Mouse (Mus musculus) neural tube, embryonic 15.5 days (tissue): Measurements from ENCODE around the gene Olfr549. TPM values are rescaled to one million over a fixed set of nuclear protein-coding genes. Genes with fewer than 3 reads are reported as not detected.
A peak's percentile ranks its signal among the peaks of the same experiment; 100 is the strongest.

ENCODE experiments used
- ATAC-seq: fragments of 200-750 bp; cut with Nextera tagmentation; 2 replicates; pipeline ENCODE4 v1.8.0; 2017; ENCODE audit warnings: mild to moderate bottlenecking, moderate TSS enrichment, moderate library complexity; ENCODE audit not compliant: low FRiP score
- H3K27ac ChIP-seq: fragments of 300-500 bp; sonication (generic); replicated peaks from 2 replicates; pipeline ENCODE4 v1.5.1; 2015; ENCODE audit warnings: mild to moderate bottlenecking, inconsistent platforms
- H3K27me3 ChIP-seq: fragments of 300-500 bp; sonication (generic); replicated peaks from 2 replicates; pipeline ENCODE4 v1.6.1; 2015; ENCODE audit warnings: inconsistent platforms
- H3K36me3 ChIP-seq: fragments of 300-500 bp; sonication (generic); 2 replicates; pipeline ENCODE4 v1.6.1; 2015; ENCODE audit warnings: inconsistent platforms
- H3K4me1 ChIP-seq: fragments of 300-500 bp; sonication (generic); 2 replicates; pipeline ENCODE4 v1.6.1; 2015; ENCODE audit warnings: inconsistent platforms
- H3K4me2 ChIP-seq: fragments of 300-500 bp; sonication (generic); 2 replicates; pipeline ENCODE4 v1.6.1; 2015; ENCODE audit warnings: inconsistent platforms, mild to moderate bottlenecking, moderate library complexity
- H3K4me3 ChIP-seq: fragments of 300-500 bp; sonication (generic); replicated peaks from 2 replicates; pipeline ENCODE4 v1.5.1; 2015; ENCODE audit warnings: mild to moderate bottlenecking, inconsistent platforms
- H3K9ac ChIP-seq: fragments of 300-500 bp; sonication (generic); replicated peaks from 2 replicates; pipeline ENCODE4 v1.6.1; 2015; ENCODE audit warnings: mild to moderate bottlenecking, inconsistent platforms
- H3K9me3 ChIP-seq: fragments of 300-500 bp; sonication (generic); replicated peaks from 2 replicates; pipeline ENCODE4 v1.6.1; 2016; ENCODE audit warnings: inconsistent platforms
- WGBS: fragments of 180-500 bp; shearing (Covaris S2); methylation state at CpG from one replicate; pipeline ENCODE4 v1.1.7; 2015; ENCODE audit warnings: mixed read lengths; 5-methylcytosine and 5-hydroxymethylcytosine counted together
- polyA plus RNA-seq: library from polyadenylated mRNA; unstranded; fragments of >200 nt; fragmentation: Nextera tagmentation; extraction: Ambion mirVana; gene quantifications from 2 replicates; pipeline ENCODE4 v1.2.1, GENCODE M21; 2015

Olfr549 gene
- polyA plus RNA-seq = not detected in 2 replicates

GRCm38 (mm10) chr7:102549570-102549969 is at the start of gene Olfr549:
TSS of gene Olfr549 (plus strand) at chr7:102549870.
- no peaks in the 10 kb centered on the region for H3K27me3 ChIP-seq
- no peak within 1 kb of the TSS for H3K9ac ChIP-seq
- no peaks in the 10 kb centered on the region for H3K4me1 ChIP-seq
- no peak within 1 kb of the TSS for H3K4me3 ChIP-seq
- WGBS = 96% methylated on average over 3 of the region's 3 CpGs
- no peak within 1 kb of the TSS for H3K27ac ChIP-seq
- no peaks in the 10 kb centered on the region for H3K36me3 ChIP-seq
- H3K4me2 ChIP-seq = no peak within 1 kb of the TSS
- no peaks in the 10 kb centered on the region for H3K9me3 ChIP-seq
- ATAC-seq = no peak

DNA sequence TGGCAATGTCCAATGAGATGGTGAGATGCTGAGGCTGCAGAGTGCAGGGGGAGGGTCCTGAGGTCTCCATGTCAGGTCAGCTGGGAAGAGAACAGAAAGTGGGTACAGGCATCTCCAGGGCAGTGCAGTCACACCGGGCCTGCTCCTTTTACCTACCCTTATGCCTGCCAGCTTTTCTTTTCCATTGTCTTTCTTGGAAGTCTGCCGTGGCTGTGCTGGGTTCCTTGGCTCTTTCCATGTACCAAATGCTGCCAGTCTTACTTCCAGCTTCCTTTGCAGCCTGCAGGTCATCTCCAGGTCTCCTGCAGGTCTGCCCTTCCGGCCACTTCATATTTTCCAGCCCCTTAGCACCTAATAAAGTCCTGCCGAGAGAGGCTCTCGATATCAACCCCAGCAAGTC is 47.7 kb upstream of the Olfr549 start:
- WGBS = 79% methylated on average over 5 of the region's 5 CpGs
- Histone ChIP-seq H3K27ac (no peak overlapping the region), H3K36me3 (no peaks in the 10 kb centered on the region), H3K27me3 (no peaks in the 10 kb centered on the region), H3K9ac (no peak overlapping the region), H3K4me1 (no peaks in the 10 kb centered on the region), H3K9me3 (no peaks in the 10 kb centered on the region), H3K4me2 (no peak overlapping the region), H3K4me3 (no peak overlapping the region)
- ATAC-seq = no peak

DNA sequence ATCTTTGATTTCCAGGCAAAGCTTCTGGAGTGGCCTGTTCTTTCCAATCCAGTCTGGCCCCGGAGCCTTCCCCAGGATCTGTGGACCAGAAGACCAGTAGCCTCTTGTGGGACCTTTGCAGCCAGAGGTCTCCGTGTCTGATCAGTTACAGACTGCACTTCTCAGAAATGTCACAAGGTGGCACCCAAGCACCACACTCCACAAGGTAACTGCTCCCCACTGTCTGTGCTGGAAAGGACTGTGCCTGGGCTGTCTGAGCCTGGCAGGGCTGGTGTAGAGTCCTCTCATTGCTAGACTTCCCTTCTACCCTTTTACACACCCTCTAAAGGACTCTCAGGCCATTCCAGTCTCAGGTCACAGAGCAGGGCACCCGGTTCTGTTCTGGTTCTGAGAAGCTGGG is 42.8 kb upstream of the Olfr549 start:
- Histone ChIP-seq H3K4me3 (no peak overlapping the region), H3K27ac (no peak overlapping the region), H3K4me2 (no peak overlapping the region), H3K9ac (no peak overlapping the region), H3K27me3 (no peaks in the 10 kb centered on the region), H3K9me3 (no peaks in the 10 kb centered on the region), H3K4me1 (no peaks in the 10 kb centered on the region), H3K36me3 (no peaks in the 10 kb centered on the region)
- peak; percentile 84 for ATAC-seq
- WGBS = 45% methylated on average over 3 of the region's 3 CpGs

GRCm38 (mm10) chr7:102508066-102508465 is 41.6 kb upstream of the Olfr549 start:
- no peak for ATAC-seq
- Histone ChIP-seq H3K27me3 (no peaks in the 10 kb centered on the region), H3K27ac (no peak overlapping the region), H3K4me1 (peaks cover 3% of the 10 kb centered on the region), H3K4me3 (no peak overlapping the region), H3K9ac (no peak overlapping the region), H3K9me3 (no peaks in the 10 kb centered on the region), H3K36me3 (no peaks in the 10 kb centered on the region), H3K4me2 (no peak overlapping the region)
- 91% methylated on average over 9 of the region's 9 CpGs for WGBS

GRCm38 (mm10) chr7:102508666-102509065 is 41.0 kb upstream of the Olfr549 start:
- Histone ChIP-seq H3K4me3 (no peak overlapping the region), H3K9ac (no peak overlapping the region), H3K27ac (no peak overlapping the region), H3K27me3 (peaks cover 2% of the 10 kb centered on the region; the same call in 1 of the 2 replicates), H3K4me2 (no peak overlapping the region), H3K4me1 (peaks cover 8% of the 10 kb centered on the region), H3K9me3 (no peaks in the 10 kb centered on the region), H3K36me3 (no peaks in the 10 kb centered on the region)
- ATAC-seq = no peak
- WGBS = 91% methylated on average over 6 of the region's 6 CpGs

- WGBS = 71% methylated on average over 7 of the region's 7 CpGs
- ATAC-seq = no peak
- peaks cover 9% of the 10 kb centered on the region for H3K4me1 ChIP-seq
- no peak overlapping the region for H3K4me3 ChIP-seq
- H3K27ac ChIP-seq = no peak overlapping the region
- no peaks in the 10 kb centered on the region for H3K36me3 ChIP-seq
- peaks cover 11% of the 10 kb centered on the region for H3K27me3 ChIP-seq
- no peak overlapping the region for H3K9ac ChIP-seq
- no peak overlapping the region for H3K4me2 ChIP-seq
- no peaks in the 10 kb centered on the region for H3K9me3 ChIP-seq
Observed at GRCm38 (mm10) chr7:102509726-102510125, 39.9 kb upstream of the Olfr549 start.

GRCm38 (mm10) chr7:102511927-102512326 is 37.7 kb upstream of the Olfr549 start:
- H3K27ac ChIP-seq = no peak overlapping the region
- H3K36me3 ChIP-seq = no peaks in the 10 kb centered on the region
- peaks cover 11% of the 10 kb centered on the region for H3K27me3 ChIP-seq
- no peak for ATAC-seq
- no peak overlapping the region for H3K4me3 ChIP-seq
- peaks cover 17% of the 10 kb centered on the region for H3K4me1 ChIP-seq
- H3K9me3 ChIP-seq = no peaks in the 10 kb centered on the region
- H3K9ac ChIP-seq = no peak overlapping the region
- H3K4me2 ChIP-seq = no peak overlapping the region
- WGBS = 94% methylated on average over 10 of the region's 10 CpGs

- H3K9me3 ChIP-seq = no peaks in the 10 kb centered on the region
- peaks cover 11% of the 10 kb centered on the region for H3K27me3 ChIP-seq
- WGBS = under 1% methylated on average over 54 of the region's 54 CpGs
- ATAC-seq = peak; percentile 97
- H3K9ac ChIP-seq = peak overlapping the region; percentile 81
- peak overlapping the region; percentile 93 for H3K4me2 ChIP-seq
- peak overlapping the region; percentile 46; the same call in 1 of the 2 replicates for H3K27ac ChIP-seq
- peak overlapping the region; percentile 60 for H3K4me3 ChIP-seq
- no peaks in the 10 kb centered on the region for H3K36me3 ChIP-seq
- peaks cover 19% of the 10 kb centered on the region for H3K4me1 ChIP-seq
Observed at GRCm38 (mm10) chr7:102512814-102513435, 36.7 kb upstream of the Olfr549 start.

GRCm38 (mm10) chr7:102514144-102514543 is 35.5 kb upstream of the Olfr549 start:
- Histone ChIP-seq H3K27ac (no peak overlapping the region), H3K4me3 (no peak overlapping the region), H3K4me1 (peaks cover 19% of the 10 kb centered on the region), H3K4me2 (no peak overlapping the region), H3K27me3 (peaks cover 11% of the 10 kb centered on the region), H3K36me3 (no peaks in the 10 kb centered on the region), H3K9ac (no peak overlapping the region), H3K9me3 (no peaks in the 10 kb centered on the region)
- WGBS = 79% methylated on average over 4 of the region's 4 CpGs
- no peak for ATAC-seq

GRCm38 (mm10) chr7:102516261-102517050 is 33.2 kb upstream of the Olfr549 start:
- no peak overlapping the region for H3K4me3 ChIP-seq
- ATAC-seq = no peak
- no peaks in the 10 kb centered on the region for H3K36me3 ChIP-seq
- H3K27me3 ChIP-seq = peaks cover 11% of the 10 kb centered on the region
- no peaks in the 10 kb centered on the region for H3K9me3 ChIP-seq
- H3K27ac ChIP-seq = no peak overlapping the region
- H3K4me2 ChIP-seq = no peak overlapping the region
- no peak overlapping the region for H3K9ac ChIP-seq
- 68% methylated on average over 10 of the region's 10 CpGs for WGBS
- H3K4me1 ChIP-seq = peaks cover 19% of the 10 kb centered on the region

DNA sequence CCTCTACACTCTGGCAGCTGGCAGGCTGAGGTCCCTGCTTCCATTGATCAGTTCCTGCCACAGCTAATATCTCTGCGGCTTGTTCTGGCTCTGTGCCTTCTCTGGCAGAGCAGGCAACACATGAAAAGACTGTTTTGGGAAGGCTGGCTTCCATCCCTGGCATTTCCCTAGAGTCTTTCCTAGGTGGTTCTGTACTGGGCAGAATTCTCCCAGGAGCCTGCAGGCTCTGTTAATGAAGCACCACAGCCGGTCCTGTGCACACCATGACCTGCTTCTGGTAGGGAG is 32.7 kb upstream of the Olfr549 start:
- Histone ChIP-seq H3K9me3 (no peaks in the 10 kb centered on the region), H3K27me3 (peaks cover 11% of the 10 kb centered on the region), H3K9ac (no peak overlapping the region), H3K4me2 (no peak overlapping the region), H3K36me3 (no peaks in the 10 kb centered on the region), H3K4me3 (no peak overlapping the region), H3K4me1 (peaks cover 19% of the 10 kb centered on the region), H3K27ac (no peak overlapping the region)
- 57% methylated on average over 2 of the region's 2 CpGs for WGBS
- no peak for ATAC-seq

DNA sequence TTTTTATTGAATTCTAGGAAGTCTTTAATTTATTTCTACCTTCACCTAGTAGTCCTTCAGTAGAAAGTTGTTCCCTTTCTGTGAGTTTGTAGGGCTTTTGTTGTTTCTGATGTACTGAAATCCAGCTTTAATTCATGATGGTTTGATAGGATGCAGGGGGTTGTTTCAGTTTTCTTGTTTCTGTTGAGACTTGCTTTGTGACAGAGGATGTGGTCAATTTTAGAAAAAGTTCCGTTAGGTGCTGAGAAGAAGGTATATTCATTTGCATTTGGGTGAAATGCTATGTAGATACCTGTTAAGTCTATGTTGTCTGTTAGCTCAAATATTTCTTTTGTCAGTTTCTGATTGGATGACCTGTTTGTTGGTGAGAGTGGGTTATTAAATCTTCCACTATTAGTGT is 20.6 kb upstream of the Olfr549 start:
- 84% methylated on average over 1 of the region's 1 CpGs for WGBS
- ATAC-seq = no peak
- Histone ChIP-seq H3K4me2 (no peak overlapping the region), H3K9ac (no peak overlapping the region), H3K4me1 (no peaks in the 10 kb centered on the region), H3K27ac (no peak overlapping the region), H3K9me3 (no peaks in the 10 kb centered on the region), H3K36me3 (no peaks in the 10 kb centered on the region), H3K4me3 (no peak overlapping the region), H3K27me3 (no peaks in the 10 kb centered on the region)
